Mouse (Mus musculus): ENCODE data around the gene Unc5a.

Gene Unc5a

DNA sequence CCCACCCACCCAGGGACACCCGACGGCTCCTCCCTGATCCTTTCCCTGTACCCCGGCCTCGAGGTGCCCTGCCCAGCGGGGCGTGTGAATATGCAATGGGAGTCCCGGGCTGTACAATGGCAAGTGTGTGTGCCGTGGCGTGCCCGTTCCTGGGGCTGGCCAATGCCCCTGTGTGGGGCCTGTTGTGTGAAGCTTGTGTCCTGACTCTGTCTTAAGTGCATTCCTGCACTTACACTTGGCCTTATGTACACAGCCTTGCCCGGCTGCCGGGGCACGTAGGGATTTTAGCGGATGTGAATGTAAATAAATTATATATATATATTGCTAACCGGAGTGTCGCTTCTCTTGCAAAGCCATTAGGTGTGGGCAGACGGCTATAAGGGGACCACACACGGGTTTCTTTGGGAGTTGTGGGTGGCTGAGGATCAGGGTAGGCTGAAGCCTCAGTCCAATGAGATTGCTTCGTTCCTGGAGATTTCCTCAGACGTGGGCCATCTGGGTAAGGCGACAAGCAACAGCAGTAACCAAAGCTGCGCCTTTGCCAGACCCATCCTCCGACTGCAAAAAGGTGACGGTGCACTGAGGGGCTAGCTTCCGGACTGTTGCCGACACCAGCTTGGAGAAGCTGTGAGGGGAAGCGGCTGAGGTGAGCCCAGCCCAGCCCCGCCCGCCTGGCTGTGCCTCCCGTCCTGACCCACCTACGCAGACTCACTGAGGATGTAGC is 56.6 kb downstream of the Unc5a start:
- peak; percentile 69 for DNase-seq

- no peak for DNase-seq
These were observed 57.2 kb downstream of the Unc5a start for GRCm38 (mm10) chr13:55006415-55006742.

DNA sequence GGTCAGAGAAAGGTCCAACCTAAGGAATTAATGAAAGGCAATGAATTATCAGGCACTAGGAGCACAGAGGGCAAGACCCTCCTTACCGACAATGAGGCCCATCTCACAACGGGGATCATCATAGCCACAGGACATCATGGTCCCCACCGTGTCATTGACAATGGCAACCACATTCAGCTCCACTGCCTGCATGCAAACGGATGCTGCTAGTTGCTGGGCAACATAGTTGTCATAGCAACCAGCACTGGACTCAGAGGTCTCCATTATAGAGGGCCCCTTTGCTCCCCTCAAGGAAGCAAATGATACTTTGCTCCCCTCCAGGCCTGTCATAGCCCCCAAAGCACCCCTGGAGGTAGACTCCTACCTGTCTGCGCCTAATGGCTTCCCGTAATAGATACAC is 59.4 kb downstream of the Unc5a start:
- DNase-seq: peak; percentile 79

GRCm38 (mm10) chr13:55011103-55011502 is 61.9 kb downstream of the Unc5a start:
- no peak for DNase-seq

DNA sequence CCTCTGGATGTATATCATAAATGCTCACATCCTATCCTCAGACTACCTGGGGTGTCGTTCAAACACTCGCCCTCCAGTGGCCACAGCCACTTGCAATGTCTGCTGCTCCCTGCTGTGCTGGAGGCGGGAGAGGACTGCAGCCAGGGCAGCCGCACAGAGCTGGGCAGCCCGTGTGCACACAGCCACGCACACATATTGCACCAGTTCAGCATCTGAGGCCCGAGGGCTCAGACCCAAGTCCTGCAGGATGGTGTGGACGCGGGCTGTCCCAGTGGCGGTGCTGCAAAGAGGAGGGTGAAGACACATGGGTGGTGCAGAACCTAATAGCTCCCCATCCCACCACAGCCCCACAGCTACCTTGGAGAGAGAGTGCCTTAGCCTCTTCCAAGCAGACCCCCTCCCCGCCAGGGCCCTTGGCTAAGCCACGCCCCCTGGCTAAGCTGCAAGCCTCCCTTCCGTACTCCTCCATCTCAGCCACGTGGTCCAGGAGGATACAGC is 62.8 kb downstream of the Unc5a start:
- peak; percentile 69 for DNase-seq

- peak; percentile 53 for DNase-seq
These were observed 64.6 kb downstream of the Unc5a start for GRCm38 (mm10) chr13:55013702-55014344.

DNA sequence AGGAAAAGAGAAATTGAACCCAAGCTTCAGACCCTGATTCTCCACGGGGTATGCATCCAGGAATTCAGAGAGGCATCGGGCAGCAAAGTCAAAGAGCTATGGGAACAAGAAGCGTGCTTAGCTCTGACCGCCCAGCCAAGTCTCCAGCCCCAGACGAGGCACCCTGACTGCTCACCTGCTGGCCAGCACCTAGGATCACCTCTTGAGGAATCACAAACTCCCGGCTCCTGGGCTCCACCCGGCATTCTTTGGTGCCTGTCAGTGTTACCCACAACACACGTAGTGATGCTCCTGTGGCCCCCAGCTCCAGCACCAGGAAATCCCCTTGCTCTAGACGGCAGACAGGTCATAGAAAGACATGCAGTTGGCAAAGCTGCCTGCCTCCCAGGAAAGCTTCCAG is 65.2 kb downstream of the Unc5a start:
- DNase-seq: no peak

DNA sequence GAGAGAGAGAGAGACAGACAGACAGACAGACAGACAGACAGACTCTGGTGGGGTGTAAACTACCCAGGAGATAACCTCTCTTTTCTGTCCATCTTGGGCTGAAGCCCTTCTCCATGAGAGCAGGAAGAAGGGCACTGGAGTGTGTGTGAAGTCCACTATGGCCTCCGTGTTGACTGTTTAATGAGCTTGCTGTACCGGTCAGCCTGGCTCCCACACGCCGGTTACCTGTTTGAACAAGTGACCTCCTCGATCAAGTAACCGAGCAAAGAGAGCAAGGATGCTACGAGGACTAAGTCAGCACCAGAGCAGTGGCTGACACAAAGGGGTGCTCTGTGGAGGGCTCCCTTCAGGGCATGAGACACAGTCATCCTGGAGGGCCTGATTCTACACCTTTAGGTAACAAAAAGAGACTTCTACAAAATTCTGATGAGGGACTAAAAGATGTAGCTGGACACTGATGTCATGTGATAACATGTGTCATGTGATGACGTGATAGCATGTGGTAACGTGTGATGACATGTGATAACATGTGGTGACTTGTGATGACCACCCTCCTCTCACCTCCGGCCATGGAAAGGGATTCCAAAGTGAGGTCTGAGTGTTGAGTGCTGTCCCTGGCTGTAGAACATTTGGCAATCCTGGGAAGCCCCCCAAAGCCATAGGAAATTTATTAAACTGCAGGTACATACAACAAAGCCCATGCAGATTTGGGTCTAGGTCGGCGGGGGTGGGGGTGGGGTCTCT is 68.1 kb downstream of the Unc5a start:
- no peak for DNase-seq

- no peak for DNase-seq
These were observed 68.8 kb downstream of the Unc5a start for GRCm38 (mm10) chr13:55017898-55018599.

DNA sequence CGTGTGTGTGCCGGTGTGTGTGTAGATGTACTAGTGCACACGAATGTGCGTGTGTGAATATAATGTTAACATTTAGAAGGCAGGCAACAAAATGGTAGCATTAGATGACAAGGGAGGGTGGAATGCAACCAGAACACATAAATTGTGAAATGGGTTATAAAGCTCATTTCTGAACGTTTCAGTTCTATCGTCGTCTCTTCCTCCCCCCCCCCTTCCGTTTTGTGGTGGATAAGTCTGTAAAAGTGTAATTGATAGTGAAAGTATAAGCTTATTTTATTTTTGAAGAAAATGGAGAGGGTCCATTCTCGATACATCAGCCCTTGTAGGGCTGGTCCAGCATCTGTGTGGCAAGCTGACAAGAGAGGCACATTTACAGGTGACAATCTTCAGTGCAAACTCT is 69.5 kb downstream of the Unc5a start:
- DNase-seq: no peak

DNA sequence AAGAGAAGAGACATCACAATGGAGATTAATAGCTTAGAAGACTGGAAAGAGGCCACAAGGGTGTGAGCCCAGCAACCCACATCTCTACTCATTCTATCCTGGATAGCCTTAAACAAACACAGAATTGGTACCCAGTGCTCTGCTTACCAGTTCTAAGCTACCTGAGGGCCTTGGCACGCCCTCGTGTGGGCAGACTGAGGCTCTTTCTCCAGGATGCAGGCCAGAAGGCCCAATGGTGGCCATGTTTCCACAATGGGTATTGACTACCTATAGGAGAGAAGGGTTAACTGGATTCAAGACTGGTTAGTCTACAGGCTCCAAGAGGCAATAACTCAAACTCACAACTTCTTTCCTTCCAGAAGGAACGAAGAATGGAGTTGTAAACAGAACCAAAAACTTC is 70.0 kb downstream of the Unc5a start:
- no peak for DNase-seq

DNA sequence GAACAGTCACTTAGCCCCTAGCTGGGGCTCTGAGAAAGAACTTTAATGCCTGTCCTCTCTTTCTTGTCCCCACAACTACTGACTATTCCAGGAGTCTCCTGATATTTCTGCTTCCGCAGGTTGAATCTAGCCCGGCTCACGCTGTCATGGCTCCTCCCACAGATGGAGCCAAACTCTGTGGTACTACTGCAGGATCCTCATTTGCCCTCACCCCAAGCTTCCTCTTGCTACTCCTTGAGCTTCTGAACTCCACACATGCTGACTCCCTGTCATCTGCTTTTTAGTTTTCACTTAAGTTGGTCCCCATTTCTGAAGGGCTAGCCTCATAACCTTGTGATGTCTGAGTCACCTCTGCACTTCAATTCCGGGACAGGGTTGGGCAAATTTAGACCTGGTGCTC is 70.8 kb downstream of the Unc5a start:
- no peak for DNase-seq

- DNase-seq: no peak
These were observed 72.1 kb downstream of the Unc5a start, which contains the start of gene Hk3 for GRCm38 (mm10) chr13:55021194-55021779. Hk3 (minus strand) TSS chr13:55021385.

DNA sequence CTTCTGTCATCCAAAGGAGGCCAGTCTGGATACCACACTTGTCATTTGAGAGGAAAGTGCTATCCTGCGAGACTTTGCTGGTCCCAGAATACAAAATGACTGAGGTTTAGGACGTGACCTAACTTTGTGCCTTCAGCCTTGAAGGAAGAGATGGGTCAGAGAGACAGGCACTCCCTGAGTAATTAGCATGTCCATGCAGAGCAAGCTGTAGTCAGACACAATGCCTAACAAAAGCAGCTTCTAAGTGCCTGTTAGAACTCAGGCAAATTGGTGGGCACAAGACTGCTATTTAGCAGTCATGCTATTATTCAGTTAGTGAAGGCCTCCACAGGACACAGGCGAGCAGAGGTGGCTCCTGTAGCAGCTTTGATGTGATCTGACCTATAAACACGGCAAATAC is 73.0 kb downstream of the Unc5a start:
- no peak for DNase-seq

GRCm38 (mm10) chr13:55022715-55023114 is 73.5 kb downstream of the Unc5a start:
- no peak for DNase-seq

- DNase-seq: no peak
These were observed 75.0 kb downstream of the Unc5a start for GRCm38 (mm10) chr13:55024215-55024614.

DNA sequence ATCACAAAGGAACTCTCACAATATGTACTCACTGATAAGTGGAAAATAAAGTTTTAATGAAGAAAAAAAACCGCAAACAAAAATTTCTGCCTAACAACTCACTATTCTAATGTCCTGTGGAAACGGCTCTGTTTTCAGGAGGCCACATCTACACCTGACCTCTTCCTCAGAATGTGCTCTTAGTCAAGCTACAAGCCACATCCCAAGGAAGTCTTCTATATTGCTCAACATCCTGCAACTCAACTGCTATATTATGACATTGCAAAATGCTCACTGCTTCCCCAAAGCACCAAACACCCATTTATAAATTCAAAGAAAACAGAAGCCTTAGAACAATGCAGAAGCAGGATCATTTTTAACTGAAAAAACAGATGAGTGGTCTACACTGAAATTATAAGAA is 90.8 kb downstream of the Unc5a start:
- no peak for DNase-seq

- DNase-seq: peak; percentile 50
These were observed 98.5 kb downstream of the Unc5a start for GRCm38 (mm10) chr13:55047706-55048105.
